In the genomic region with DNA sequence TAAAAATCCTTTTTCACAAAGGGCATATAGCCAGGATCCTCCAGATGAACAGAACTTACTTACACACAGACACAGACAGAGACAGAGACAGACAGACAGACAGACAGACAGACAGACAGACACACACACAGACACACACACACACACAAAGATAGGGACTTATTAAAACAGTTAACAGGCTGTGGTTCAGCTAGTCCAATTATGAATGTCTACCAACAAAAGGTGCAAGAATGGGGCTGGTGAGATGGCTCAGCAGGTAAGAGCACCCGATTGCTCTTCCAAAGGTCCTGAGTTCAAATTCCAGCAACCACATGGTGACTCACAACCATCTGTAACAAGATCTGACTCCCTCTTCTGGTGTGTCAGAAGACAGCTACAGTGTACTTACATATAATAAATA, we compare ENCODE assay signal across 20 mouse cellular contexts. TPM values are rescaled to one million over a fixed set of nuclear protein-coding genes. Genes with fewer than 3 reads are reported as not detected.
"Had no signal": no experiment of that assay in that cellular context is flagged by ENCODE, and none has a peak within 500 bp of the region (broad histone marks: within the 10 kb centered on the region; RNA-seq: fewer than 3 reads in every experiment).

No protein-coding gene starts in this region.

RNA-seq across cellular contexts. Expression of gene Adh4, which starts 51.4 kb away (rescaled TPM):
- polyA plus RNA-seq: heart, embryonic 10.5 days; heart, embryonic 11.5 days; heart, embryonic 12.5 days; heart, embryonic 13.5 days; heart, embryonic 14.5 days; heart, embryonic 15.5 days; heart, embryonic 16.5 days; heart, postnatal 0 days; hindbrain, embryonic 10.5 days; hindbrain, embryonic 11.5 days; hindbrain, embryonic 12.5 days; hindbrain, embryonic 13.5 days; hindbrain, embryonic 15.5 days; hindbrain, embryonic 16.5 days; hindbrain, postnatal 0 days; intestine, embryonic 14.5 days; kidney, embryonic 14.5 days; kidney, embryonic 15.5 days; kidney, embryonic 16.5 days; kidney, postnatal 0 days had no signal
